Mouse (Mus musculus) cerebellum, adult (tissue): ENCODE measurements around the gene Hmbs.
A peak's percentile ranks its signal among the peaks of the same experiment; 100 is the strongest.
"Not testable (repeated sequence)": the region's sequence is repeated elsewhere in the genome, so short reads cannot be mapped to it uniquely, and the experiment has no call there.

ENCODE experiments used
- ATAC-seq: cut with Nextera tagmentation; 2 replicates; pipeline ENCODE4 v1.9.2; 2017; ENCODE audit warnings: mild to moderate bottlenecking, moderate library complexity, mixed read lengths; ENCODE audit not compliant: insufficient number of reproducible peaks, low FRiP score, low TSS enrichment

The Hmbs gene

DNA sequence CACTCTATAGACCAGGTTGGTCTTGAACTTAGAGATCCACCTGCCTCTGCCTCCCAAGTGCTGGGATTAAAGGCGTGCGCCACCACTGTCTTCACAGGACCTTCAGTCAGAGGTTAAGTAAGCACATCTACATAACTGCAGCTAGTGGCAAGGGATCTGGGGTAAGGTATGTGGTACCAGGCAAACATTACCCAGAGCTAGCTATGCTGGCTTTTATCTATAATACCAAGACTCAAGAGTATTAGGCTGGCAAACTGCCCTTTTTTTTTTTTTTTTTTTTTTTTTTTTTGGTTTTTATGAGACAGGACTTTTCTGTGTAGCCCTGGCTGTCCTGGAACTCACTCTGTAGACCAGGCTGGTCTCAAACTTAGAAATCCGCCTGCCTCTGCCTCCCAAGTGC lies 44.0 kb downstream of the Hmbs start:
- ATAC-seq: not testable (repeated sequence)

- ATAC-seq: no peak
Measured at GRCm38 (mm10) chr9:44292490-44292889, 51.5 kb downstream of the Hmbs start.

DNA sequence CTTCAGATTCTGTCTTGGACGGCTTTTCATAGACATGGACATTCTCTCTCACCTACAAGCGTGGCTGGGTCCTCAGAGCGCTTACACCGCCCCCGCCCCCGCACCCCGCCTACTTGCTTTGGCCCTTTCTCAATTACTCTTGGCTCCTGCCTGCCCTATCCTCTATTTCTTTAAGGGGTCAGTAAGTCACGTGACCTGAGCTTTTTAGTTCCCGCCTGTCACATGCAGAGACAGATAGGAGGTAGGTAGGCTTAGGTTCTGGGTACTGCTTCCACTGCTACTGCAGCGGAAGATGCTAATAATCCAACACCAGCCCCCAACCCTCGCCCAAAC lies 55.1 kb downstream of the Hmbs start:
- no peak for ATAC-seq

GRCm38 (mm10) chr9:44288076-44288958 lies 55.7 kb downstream of the Hmbs start, which contains the start of gene Abcg4:
Abcg4 (minus strand) TSS chr9:44288615.
- ATAC-seq: peak; percentile 71

DNA sequence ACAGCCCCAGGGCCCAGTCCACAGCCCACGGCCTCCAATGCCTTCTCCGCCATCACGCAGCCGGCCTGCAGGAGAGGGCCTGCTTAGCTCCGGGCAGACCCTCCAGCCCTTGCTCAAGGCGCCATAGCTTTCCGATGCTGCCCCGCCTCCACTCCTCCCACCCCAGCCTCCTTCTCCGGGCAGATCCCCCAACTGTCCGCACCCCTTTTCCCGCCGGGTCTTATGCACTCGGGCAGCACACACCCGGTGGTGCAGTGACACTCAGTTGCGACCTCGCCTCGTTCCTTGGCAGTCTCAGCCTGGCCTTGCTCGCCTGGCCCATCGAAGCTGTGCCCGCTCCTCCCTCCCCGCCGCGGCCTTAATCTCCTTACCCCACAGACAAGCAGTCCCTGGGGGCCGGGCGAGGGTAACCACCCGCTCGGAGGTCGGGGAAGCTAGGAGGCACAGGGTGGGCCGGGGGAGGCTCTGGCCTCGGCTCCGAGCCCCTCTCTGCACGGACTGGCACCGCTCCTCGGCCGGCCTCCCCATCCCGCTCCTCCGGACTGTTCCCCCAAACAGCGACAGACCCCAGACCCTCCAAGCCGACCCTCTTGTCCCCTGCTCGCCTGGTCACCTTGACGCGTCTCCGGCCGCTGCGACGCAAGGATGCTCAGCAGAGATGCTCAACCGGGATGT lies 56.5 kb downstream of the Hmbs start:
- ATAC-seq: peak; percentile 40; the same call in 1 of the 2 replicates

DNA sequence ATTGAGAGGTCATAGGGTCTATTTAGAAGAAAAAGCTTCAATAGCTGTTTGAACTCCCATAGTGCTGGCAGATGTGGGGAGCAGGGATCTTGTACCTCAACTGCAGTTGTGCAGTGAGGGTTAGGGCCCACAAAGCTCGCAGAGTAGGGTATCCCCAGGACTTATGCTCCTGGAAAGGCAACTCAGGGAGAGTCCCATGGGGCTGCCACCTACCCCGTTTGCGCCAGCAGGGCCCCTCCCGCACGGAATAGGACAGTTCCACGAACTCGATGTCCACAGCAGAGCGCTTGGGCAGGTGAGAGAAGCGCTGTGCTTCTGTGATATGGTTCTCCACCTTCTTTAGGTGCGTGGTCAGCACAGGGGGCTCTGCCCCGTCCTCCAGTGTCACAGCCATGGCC lies 57.0 kb downstream of the Hmbs start:
- no peak for ATAC-seq
